Mouse (Mus musculus) neural tube, embryonic 10.5 days (tissue): ENCODE measurements around the gene Prkcq.

Source experiments
- DNase-seq: peaks from one replicate; pipeline ENCODE4 v3.0.0-alpha.2; 2017; ENCODE audit warnings: low spot score; ENCODE audit errors: extremely low spot score

The Prkcq gene

DNA sequence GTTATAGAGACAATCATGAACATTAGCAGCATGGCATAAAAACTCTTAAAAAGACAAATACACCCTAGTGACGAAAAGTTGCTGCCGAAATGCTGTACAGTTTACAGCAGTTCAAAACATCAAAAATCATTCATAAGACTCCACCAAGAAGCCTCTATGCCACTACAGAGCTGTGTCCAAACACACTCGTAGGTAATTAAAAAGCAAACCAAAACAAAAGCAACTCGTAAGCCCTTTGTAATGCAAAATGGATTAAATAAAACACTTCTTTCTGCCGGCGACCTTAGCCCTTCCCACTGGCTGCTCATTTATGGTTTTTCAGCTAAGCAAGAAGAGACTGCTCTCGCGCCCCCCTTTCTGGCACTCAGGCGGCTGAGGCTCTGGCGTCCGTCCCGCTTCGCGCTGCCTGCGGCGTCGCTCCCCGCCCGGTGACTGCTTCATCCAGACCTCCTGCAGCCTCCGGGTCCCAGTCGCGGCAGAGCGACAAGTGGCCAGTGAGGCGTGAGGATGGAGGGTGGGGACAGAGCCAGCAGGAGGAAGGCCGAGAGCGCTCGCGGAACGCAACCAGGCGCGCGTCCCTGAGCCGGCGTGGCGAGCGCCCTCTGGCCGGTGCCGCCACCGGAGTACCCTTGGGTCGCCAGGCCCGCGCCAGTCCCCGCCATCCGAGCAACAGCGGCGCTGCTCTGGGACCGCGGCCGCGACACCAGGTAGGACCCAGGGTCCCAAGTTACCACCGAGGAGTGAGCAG, at the start of gene Prkcq:
TSS of gene Prkcq (plus strand) at position 355 of the 748 bp plus-strand sequence.
- DNase-seq = peak; percentile 79

- DNase-seq = no peak
Measured at GRCm38 (mm10) chr2:11130881-11131280, 41.0 kb upstream of the Prkcq start.

- DNase-seq = no peak
Measured at GRCm38 (mm10) chr2:11135718-11136117, 36.2 kb upstream of the Prkcq start.

DNA sequence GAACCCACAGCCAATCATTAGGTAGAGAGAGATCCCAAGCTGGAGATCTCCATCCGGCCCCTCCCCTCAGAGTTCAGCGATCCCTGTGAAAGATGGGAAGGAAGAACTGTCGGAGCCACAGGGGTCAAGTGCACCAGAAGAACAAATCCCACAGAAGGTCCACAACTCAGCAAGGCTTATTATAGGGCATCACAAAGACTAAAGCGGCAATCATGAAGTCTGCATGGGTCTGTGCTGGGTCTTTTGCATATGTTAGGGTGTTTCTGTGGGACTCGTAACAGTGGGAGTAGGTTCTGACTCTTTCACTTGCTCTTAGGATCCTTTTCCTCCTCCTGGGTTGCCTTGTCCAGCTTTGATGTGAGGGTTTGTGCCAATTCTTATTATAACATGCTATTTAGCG, 33.8 kb upstream of the Prkcq start:
- no peak for DNase-seq

DNA sequence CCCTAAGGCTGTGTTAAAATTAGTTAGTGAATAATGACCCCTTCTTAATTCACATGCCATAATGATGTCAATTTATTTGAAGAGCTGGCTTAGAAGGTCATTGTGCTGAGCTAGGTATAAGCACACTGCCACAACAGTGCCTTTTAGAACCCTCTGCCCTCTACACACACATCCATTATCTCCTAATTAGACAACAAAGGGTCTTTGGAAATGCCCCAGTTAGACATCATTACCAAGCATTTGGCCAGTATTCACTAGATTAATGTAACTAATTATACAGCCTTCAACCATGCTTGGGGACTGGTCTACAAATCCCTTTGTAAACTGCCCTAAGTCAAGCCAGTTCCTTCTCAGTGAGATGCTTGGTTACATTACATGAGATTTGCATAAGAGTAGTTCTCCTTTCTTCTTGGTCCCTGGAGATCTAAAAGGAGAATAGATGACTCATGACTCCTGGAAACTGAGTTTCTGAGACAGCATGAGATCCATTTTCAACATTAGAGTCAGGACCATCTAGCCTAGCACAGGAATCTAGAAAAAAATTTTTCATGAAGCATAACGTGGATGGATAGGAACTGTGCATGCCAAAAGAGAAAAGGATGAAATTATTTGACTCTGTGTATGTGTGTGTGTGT, 32.3 kb upstream of the Prkcq start:
- DNase-seq = no peak

GRCm38 (mm10) chr2:11140385-11140784, 31.5 kb upstream of the Prkcq start:
- no peak for DNase-seq

DNA sequence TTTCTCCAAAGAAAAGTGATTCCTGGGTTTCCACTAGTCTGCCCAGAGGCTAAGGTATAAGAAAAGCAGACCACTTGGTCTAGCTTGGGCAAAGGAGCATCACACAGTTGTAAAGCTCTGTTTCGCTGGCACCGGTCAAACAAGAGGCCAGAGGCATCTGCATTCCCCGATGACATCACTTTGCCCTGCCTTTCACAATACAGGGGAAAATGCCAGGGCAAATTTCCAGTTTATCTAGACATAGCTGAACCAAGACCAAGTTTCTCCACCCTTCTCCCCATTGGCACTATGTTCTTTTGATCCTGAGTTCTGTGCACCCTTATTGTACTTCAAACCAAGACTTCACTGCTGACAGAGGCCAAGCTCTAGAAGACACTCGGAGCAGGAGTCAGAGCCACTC, 22.8 kb upstream of the Prkcq start:
- DNase-seq = no peak

DNA sequence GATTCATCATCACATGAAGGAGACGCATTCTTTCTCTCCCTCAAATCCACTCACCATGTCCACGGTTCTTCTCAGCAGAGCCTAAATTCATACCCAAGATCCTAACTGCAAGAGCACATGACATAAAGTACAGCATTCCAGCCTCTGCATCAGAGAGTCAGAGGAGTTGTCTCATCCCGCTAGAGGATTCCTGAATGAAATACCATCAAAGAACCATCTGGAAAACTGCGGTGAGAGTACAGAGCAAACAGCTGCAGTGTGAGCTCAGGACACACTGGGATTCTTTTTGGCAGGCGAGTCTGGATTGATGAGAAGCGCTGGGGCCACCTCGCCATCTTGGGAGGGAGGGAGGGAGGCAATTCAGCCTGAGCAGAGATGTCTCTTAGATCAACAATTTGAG, 20.9 kb upstream of the Prkcq start:
- no peak for DNase-seq

GRCm38 (mm10) chr2:11151655-11152323, 20.1 kb upstream of the Prkcq start:
- no peak for DNase-seq

- no peak for DNase-seq
Measured at GRCm38 (mm10) chr2:11159641-11160040, 12.3 kb upstream of the Prkcq start.

DNA sequence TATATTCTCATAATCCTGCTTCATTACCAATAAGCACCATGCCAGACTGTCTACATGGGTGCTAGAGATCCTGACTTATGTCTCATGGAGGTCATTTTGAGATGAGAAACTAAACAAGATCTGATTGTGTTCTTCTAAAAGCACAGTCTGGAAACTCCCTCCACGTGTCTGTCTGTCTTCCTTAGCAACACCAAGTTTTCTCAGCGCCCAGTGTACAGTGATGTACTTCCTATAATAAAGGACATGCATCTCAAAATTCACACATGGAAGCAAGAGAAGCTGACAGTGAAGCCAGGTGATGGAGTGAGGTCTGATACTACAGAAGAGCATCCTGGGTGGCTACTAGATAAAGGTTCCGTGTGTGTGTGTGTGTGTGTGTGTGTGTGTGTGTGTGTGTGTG, 11.2 kb upstream of the Prkcq start:
- no peak for DNase-seq

DNA sequence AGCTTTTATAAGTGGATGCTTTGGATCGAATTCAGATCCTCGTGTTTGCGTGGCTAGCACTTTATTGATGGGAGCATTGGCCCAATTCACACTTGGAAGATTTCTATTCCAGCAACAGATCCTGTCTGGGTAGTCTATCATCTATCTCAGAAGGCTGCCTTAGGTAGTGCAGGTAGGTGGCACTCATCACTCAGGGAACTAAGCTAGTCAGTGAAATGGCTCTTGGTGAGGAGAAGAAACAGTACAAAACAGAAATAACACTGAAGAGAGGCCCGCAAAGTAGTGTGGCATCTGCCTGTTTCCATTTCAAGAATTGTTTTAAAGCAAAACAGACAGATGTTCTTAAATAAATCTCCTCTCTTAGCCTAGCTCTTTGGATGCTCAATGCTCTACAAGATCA, 10.6 kb upstream of the Prkcq start:
- DNase-seq = no peak

GRCm38 (mm10) chr2:11162701-11163100, 9.2 kb upstream of the Prkcq start:
- no peak for DNase-seq

DNA sequence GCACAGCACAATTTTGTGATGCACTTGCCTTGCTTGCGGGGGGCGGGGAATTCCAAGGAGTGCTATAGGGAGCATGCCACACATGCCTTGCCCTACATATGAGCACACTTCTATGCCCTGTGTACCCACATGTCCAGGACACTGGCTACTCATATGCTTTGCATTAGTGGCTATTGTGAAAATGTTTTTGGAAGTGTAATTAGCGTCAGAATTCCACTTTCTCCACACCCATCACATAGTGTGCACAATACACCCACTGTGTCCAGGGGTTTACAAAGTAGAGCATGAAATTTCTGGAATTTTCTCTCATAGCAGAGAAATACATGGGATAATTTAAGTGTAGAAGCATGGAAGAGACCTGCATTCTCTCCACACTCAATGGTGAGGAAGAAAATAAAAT, 7.7 kb upstream of the Prkcq start:
- no peak for DNase-seq

GRCm38 (mm10) chr2:11169721-11170335, 2.1 kb upstream of the Prkcq start:
- DNase-seq = no peak

GRCm38 (mm10) chr2:11172831-11173414, 1.0 kb downstream of the Prkcq start:
- DNase-seq = no peak

- DNase-seq = no peak
Measured at GRCm38 (mm10) chr2:11173521-11173920, 1.6 kb downstream of the Prkcq start.

GRCm38 (mm10) chr2:11174101-11174500, 2.2 kb downstream of the Prkcq start:
- DNase-seq = no peak

DNA sequence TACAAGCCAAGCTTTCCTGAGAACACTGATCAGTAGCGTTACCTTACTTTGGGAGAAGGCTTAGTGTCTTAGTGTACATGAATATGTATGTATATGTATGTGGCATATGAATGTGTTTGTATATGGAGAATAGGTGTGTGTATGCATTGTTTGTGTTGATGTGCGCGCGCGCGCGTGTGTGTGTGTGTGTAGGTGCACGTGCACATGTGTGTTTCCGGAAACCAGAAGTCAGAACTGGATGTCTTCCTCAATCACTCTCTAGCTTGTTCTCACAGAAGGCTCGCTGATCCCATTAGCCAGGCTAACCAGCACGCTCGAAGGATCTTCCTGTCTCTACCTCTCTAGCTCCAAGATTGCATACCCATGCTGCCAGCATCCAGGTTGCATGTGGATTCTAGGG, 6.0 kb downstream of the Prkcq start:
- DNase-seq = no peak

DNA sequence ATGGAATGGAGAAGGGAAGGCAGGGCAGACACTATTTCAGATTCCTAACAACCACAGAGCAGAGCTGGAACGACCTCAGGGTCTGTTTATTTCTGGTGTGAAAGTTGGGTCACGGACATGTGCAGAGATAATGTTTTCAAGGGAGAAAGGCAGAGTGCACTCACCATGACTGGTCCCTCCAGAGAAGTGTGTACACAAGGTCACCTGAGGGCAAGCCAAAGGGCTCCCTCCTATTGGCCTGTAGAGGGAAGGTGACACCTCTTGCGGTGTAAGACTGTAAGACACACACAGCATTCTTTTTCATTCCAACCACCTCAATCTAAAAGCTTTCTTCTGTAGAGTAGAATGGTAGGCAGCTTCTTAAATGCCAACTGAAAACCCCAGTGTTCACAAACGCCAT, 9.6 kb downstream of the Prkcq start:
- DNase-seq = no peak

- no peak for DNase-seq
Measured at GRCm38 (mm10) chr2:11182096-11182495, 10.2 kb downstream of the Prkcq start.

DNA sequence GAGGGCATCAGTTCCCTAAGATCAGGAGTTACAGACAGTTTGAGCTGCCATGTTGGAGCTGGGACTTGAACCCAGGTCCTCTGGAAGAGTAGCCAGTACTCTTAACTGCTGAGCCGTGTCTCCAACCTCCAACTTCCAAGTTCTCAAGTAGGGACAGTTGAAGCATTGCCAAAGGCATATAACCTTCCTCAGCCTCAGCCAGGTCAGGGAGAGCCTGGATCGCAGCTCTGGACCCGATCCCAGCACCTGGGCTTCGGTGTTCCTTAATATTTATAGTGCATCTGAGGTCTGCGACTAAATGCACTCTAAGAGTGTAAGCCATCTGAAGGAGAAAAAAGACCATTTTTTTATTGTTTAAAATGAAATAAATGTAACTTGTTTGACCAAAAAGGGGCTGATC, 12.1 kb downstream of the Prkcq start:
- DNase-seq = no peak
